Mouse (Mus musculus) urinary bladder, postnatal 25 days (tissue): ENCODE measurements at regions not wholly inside any gene's neighbourhood (a gene's known extent, or its start where the extent isn't known, plus 50 kb on each side); places are given as distances from the start of the nearest gene placed in this dataset.
"Not testable (repeated sequence)": the region's sequence is repeated elsewhere in the genome, so short reads cannot be mapped to it uniquely, and the experiment has no call there.

Experiments used
- DNase-seq: peaks from one replicate; pipeline ENCODE4 v3.0.0; 2022; ENCODE audit warnings: low spot score

DNA sequence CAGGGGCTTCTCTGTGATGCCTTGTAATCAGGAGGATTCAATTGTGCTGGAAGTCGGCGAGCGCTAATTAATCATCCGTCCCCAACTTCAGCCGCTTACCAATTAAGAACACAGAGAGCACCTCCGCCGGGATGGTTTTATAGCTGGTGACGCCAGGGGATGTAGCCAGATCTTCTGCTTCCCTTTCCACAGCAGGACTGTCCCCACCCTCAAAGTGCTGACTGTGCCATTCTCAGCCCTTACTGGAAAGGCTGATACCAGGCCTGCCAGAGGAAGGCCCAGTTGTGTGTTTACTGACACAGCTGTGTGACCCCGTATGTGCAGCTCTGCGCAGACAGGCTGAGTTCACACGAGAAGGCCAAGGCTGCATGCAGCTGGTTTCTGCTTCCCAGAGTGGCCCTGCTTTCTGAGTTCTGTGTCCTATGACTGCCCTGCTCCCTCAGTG lies 59.9 kb upstream of the Bend4 start:
- no peak for DNase-seq

DNA sequence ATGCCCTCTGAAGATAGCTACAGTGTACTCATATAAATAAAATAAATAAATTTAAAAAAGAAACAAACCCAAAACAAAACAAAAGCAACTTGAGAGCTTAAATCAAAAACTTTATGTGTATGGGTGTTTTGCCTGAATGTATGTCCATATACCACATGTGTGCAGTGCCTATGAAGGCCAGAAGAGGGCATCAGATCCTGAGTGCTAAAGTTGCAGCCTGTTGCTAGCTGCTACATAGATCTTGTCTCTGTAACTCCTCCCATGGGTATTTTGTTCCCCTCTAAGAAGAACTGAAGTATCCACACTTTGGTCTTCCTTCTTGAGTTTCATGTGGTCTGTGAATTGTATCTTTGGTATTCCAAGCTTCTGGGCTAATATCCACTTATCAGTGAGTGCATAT lies 62.6 kb upstream of the Bend4 start:
- DNase-seq, result not testable (repeated sequence)

DNA sequence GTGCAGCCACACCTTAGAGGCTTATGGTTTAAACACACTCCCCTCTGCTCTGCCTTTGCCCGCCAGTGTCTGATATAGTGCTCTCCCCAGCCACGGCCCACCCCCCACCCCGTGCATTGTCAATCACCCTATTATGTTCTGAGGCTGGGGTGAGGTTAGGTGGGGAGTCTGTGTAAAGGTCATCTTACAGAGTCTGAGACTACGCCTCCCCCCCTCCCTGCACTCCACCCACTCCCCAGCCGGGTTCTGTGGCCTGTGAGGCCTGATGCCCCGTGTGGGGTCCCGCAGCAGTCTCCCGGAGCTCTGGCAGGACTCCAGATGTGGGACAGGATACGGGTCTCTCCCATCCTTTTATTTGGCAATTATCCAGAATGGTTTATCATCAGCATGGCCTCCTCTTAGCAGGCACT lies 64.8 kb upstream of the Bend4 start:
- DNase-seq, result no peak

DNA sequence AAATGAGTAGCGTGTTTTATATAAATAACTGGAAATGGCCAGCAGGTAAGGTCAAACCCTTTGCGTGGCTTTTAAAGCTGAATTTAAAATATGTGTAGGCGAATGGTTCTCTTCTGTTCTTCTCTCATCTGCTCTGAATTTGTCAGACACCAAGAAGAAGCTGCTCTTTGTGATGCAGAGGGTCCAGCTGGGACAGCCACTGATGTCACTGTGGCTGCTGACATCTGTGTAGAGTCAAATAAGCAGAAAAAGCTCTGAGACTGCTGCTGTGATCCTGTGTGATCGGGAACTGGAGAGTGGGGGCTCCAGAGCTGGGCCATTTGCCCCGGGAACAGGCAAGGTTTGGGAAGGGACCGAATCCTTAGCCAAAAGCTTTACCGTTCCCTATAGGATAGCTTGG lies 68.6 kb upstream of the Bend4 start:
- DNase-seq, result no peak

DNA sequence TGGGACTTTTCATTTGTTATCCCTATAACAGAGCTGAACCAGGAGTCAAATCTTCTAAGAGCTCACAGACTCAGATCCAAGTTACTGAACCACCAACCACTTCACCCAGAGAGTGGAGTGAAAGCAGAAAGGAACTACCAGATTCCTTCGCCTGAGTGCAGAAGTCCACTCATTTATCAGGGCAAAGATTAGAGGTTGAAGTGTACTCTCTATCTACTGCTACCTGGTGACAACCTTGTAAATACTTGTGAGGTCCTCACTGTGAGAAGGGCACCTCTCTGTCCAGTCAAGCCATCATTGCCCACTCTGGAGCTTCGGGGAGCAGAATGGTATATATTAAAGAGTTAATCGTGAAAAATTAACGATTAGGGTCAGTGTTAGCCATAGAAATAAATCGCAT lies 87.4 kb upstream of the Shisa3 start:
- DNase-seq, result no peak

DNA sequence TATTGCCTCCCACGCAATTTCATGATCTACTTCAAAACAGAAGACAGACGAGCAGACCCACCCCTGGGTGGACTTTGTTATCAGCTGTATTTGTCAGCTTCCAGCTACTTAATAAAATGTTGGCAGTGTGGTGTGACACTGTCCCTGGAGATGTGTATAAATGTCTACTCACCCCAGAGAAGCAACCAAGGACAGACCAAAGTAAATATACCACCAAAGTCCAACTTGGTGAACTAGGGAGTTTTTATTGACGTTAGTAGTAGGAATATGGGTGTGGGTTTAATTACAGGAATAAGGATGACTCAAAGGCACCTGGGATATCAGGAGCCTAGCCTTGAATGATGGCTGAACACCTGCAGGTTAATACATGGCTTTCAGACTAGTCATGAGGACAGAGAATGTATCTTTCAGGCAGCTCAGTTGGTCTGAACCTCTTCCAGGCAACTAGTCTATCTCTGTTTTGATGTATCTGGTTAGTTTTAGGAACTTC lies 86.2 kb upstream of the Shisa3 start:
- DNase-seq, result no peak

DNA sequence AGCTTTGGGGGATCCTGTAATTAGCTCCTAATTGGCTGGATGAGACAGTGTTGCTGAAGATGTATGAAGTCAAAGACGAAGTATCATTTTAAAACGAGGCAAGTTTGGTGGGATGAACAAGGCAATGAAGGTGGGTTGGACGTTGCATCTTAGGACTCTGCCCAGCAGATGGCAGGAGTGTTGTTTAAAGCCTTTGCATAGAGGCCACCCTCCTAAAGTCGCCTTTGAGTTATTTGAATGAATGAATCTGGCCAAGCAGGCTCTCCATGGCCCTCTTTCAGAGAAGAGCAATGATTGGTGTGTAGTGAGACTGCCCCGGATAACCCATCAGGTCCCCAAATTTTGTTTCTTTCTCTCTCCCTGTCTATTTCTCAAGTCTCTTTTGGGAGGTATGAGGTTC lies 77.5 kb upstream of the Shisa3 start:
- DNase-seq, result no peak

DNA sequence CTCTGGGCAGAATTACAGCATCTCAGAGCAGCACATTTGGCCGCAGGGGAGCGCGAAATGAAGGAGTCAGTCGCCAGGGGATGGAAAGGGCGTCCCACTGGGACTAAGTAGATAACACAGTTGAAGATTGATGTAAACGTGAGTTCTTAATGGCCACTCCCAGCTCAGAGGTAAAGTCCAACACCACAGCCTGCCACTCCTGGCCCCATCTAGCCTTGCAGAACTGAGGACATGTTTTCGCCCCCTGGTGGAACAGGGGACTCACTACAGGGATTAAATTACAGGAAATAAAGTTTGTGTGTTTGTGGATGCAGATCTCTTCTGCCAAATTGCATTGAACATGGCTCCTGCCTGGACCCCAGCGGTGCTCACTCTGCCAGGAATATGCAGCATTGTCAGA lies 76.7 kb upstream of the Shisa3 start:
- DNase-seq, result peak; percentile 11

DNA sequence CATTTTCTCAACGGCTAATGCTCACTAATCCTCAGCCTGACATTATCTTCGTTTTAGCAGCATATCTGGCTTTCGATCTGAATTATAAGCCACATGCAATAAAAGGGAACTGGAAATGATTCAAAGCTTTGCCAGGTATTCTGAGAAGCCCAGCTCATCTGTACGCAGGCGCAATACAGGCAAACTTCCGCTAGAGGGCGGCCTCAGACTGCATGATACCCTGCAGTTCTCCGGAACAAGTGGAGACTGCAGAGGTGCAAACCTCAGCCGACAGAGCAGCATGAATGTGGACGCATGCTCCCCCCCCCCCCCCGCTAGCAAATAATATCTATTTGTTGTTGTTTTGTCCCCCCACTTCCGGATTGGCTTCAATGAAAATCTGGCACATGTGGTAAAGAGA lies 75.3 kb upstream of the Shisa3 start:
- DNase-seq, result peak; percentile 71

DNA sequence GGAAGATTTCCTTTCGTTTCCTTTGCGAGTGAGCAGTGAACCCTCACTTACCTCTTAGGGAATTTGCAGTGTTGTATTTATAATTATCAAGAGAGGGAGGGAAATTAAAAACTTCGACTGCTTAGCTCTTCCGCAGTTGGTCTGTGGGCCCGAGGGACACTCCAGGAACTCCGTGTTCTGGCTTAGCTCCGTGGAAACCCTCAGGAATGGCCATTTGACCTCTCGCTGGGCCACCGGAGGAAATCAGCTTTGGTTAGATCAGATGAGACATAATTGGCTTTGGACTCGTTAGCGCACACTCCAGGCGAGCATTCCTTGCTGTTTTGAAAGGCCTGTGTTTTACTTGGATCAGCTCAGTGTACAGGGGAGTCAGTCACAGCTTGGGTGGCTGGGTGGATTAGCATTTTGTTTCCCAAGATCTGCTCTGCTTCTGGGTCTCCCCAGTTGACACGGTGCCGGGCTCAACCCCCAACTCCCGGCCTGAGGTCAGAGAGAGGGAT lies 74.9 kb upstream of the Shisa3 start:
- no peak for DNase-seq

DNA sequence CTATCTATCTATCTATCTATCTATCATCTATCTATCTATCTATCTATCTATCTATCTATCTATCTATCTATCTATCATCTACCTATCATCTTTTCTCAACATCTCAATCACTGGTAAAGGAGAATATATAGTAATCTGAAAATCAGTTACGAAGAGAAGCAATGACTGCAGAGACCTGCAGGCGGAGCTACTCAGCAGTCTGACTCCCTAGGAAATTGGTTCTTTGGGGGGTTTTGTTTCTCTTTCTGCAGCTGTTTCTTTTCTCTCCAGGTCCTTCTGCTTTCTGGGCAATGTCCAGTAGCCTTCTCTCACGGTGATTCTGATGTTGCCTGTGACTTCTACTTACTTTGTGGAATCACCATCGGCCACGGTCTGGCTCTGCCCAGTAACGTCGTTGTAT lies 73.6 kb upstream of the Shisa3 start:
- no peak for DNase-seq

DNA sequence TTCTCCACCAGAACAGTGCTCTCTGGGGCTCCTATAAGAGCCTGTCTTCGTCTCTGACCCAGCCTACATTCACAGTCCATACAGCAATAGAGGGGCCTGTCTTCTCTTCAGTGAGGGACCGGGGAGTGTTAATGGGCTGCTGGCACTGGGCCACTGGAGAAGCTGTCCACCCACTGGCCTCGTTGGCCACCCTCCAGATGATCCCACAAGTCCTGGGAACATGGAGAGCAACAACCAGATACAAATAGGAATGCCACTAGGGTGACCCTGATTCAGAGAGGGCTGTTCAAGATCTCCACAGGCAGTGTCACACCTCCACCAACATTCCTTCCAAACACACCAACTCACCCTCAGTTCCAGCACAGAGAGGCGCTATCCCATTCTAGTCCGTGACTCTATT lies 69.7 kb upstream of the Shisa3 start:
- DNase-seq, result no peak

DNA sequence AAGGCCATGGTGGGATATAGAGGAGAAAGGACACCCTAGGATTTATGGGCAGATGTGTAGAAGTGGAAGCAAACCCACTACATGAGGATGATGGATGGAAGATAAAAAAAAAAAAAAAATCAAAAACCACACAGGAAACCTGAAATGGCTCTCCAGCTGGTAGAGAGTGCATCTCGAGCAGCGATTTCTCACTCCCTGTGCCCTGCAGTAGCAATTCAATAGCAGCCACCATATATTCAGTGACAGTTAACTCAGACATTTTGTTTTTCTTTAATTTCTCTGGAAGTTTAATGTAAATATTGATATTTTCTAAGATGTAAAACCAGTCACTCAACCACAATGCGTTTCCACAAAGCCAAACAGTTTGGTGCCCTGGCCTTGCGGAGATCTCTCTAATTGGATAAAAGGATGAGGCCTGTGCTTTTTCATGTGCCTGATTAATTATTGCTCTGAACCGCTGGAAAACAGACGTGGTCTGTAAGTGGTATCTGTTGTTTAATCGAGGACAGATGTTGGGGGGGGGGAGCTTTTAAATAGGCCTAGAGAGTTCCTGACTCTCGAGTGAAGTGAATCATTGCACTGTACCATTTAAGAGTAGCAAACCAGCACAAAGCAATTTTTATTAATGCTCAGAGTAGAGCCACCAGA lies 68.0 kb upstream of the Shisa3 start:
- DNase-seq, result no peak

DNA sequence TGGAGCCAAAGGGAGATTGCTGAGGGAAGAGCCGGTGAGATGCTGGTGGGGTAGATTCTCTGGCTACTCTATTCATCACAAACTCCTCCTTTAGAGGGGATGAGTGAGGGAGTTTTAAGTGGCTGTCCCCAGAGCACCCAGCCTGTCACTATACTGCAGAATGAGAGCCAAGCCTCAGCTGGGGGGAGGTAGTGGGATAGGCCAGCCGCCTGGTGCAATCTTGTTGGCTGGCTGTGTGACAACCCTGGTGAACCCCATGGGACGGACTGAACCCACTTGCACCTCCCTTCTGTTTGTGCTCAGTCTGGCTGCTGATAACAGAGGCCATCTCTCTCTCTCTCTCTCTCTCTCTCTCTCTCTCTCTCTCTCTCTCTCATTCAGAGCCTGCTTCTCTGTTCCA lies 65.8 kb upstream of the Shisa3 start:
- DNase-seq, result no peak

DNA sequence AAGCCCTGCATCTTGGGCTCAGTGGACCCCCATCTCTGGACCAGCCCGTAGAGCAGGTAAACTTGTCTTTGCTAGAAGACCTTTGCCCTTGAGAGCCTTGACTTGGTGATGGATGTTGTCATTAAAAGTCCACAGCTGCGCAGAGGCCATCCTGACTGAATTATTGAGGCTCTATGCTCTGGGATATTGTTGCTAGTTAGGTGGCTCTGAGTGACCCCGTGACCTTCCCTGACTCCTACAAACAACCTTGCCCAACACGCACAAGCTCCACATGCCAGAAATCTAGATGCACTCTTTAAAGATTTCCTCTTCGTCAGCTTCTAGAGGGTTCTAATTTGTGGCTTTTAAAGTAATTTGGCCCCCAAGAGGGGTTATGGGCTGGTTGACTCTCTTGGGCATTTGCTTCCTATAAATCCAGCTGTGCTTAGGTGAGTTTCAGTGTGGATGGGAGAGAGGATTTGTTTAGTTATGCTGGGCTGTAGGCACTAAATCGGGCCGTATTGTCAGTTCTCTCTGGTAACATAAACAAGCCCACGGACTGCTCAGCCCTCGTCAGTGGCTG lies 63.6 kb upstream of the Shisa3 start:
- DNase-seq, result no peak

DNA sequence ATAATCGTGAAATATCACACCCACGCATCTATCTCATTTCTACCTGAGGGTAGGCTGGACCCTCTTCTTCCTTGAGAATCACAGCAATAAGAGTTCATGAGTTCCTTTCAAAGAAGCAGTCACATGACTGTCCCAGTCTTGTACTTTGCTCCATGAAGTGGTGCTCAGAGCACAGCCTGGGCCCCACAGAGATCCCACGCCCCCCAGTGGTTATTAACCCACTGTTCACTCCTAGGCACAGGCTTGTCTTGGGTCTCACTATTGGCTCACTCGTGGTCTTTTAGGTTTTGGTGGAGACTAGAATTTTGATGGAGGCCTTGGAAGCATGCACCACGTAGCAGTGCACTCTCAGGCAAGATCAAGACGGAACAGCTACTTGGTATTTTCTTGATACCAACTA lies 57.4 kb upstream of the Shisa3 start:
- no peak for DNase-seq

DNA sequence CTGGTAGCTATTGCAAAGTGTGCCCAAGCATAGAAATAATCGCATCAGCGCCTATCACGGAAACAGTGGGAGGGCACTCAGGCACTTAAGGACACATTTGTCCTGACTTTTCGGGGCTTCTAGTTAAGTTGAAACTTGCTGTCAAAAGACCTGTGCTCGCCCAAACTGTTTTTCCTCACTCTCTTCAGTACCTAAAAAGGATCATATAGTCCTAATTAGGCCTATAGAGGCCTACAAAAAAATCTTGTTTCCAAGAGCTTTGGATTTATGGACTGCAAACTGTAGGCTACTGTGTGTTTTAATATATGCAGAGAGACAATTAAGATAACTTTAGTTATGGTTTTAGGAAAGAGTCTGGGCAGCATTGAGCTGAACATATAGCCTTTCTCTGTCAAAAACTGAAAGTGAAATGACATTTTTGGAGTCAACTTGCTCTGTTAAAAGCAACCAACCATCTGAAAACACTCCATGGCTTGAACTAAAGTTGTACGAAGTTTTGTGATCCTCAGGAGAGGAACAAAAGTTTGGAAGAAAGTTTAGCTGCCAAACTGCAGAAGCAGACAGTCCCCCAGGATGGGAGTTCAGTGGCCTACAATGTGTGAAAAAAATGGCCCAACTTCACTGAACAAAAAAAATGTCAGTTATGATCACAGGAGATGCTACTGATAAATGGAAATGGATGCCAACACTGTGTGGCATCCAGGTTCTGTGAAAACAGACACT lies 55.9 kb upstream of the Shisa3 start:
- DNase-seq, result no peak

DNA sequence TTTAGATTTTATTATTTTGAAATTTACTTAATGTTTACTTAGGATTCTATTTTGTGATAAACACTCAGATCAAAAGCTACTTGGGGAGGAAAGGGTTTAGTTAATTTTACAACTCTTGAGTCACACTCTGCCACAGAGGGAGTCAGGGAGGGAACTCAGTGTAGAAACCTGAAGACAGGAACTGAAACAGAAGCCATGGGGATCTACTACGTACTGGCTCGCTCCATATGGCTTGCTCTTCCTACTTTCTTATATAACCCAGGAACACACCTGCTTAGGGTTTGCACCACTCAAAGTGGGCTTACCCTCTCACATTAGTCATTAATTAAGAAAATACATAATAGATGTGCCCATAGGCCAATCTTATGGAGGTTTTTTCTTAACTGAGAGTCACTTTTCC lies 54.8 kb upstream of the Shisa3 start:
- DNase-seq, result no peak
